Mouse (Mus musculus): Measurements from ENCODE around the gene Arsk. TPM values are rescaled to one million over a fixed set of nuclear protein-coding genes. Genes with fewer than 3 reads are reported as not detected.

Gene Arsk
- polyA plus RNA-seq, 1 experiment from 2014 or later, result 4.4 TPM

GRCm38 (mm10) chr13:76017974-76018843, 80.3 kb downstream of the Arsk start, which contains the start of gene Rfesd:
Gene Rfesd, minus strand, starts transcription at chr13:76018719.
- H3K4me3 ChIP-seq, result peak within 1 kb of the TSS; percentile 79
- H3K36me3 ChIP-seq, result no peaks in the 10 kb centered on the region
- peak within 1 kb of the TSS; percentile 58 for H3K4me2 ChIP-seq (replicated peaks)
- H3K9ac ChIP-seq (replicated peaks), result peak within 1 kb of the TSS; percentile 90
- peaks cover 6% of the 10 kb centered on the region; the same call in 1 of the 2 replicates for H3K4me1 ChIP-seq
- no peaks in the 10 kb centered on the region for H3K9me3 ChIP-seq
- ATAC-seq (replicated peaks), result peak; percentile 100
- H3K27ac ChIP-seq (replicated peaks), result peak within 1 kb of the TSS; percentile 94
- WGBS, result under 1% methylated on average over 50 of the region's 50 CpGs
- H3K27me3 ChIP-seq, result no peaks in the 10 kb centered on the region

- Histone ChIP-seq H3K4me3 (peak overlapping the region; percentile 79), H3K27ac (replicated peaks) (peak overlapping the region; percentile 94; the same call in 1 of the 2 replicates), H3K4me2 (replicated peaks) (peak overlapping the region; percentile 58), H3K4me1 (peaks cover 6% of the 10 kb centered on the region; the same call in 1 of the 2 replicates), H3K36me3 (no peaks in the 10 kb centered on the region), H3K27me3 (no peaks in the 10 kb centered on the region), H3K9ac (replicated peaks) (peak overlapping the region; percentile 90; the same call in 1 of the 2 replicates), H3K9me3 (no peaks in the 10 kb centered on the region)
- whole genome bisulfite sequencing, result 75% methylated on average over 4 of the region's 4 CpGs
- ATAC-seq (replicated peaks), result no peak
Measured at GRCm38 (mm10) chr13:76017465-76017864, 81.0 kb downstream of the Arsk start.

GRCm38 (mm10) chr13:76014511-76014910, 83.9 kb downstream of the Arsk start:
- H3K4me1 ChIP-seq, result peaks cover 6% of the 10 kb centered on the region; the same call in 1 of the 2 replicates
- no peaks in the 10 kb centered on the region for H3K27me3 ChIP-seq
- no peaks in the 10 kb centered on the region for H3K36me3 ChIP-seq
- 81% methylated on average over 2 of the region's 2 CpGs for WGBS
- no peak overlapping the region for H3K9ac ChIP-seq (replicated peaks)
- no peaks in the 10 kb centered on the region for H3K9me3 ChIP-seq
- H3K27ac ChIP-seq (replicated peaks), result no peak overlapping the region
- no peak for ATAC-seq (replicated peaks)
- H3K4me3 ChIP-seq, result no peak overlapping the region
- no peak overlapping the region for H3K4me2 ChIP-seq (replicated peaks)

Other genes with a start within 250 kb of the Arsk start
- 38.1 and 38.7 TPM in 2 replicates for gene Rhobtb3, start 154.7 kb downstream of the Arsk start, polyA plus RNA-seq (2015; fragmentation: Nextera tagmentation; extraction: Ambion mirVana)
- gene Spata9, start 131.5 kb downstream of the Arsk start, polyA plus RNA-seq (2015; fragmentation: Nextera tagmentation; extraction: Ambion mirVana), result 2.0 and 2.6 TPM in 2 replicates
- 21.4 and 22.1 TPM in 2 replicates for gene Rfesd, start 79.9 kb downstream of the Arsk start, polyA plus RNA-seq (2015; fragmentation: Nextera tagmentation; extraction: Ambion mirVana)
- gene Gpr150, start 41.7 kb downstream of the Arsk start, polyA plus RNA-seq (2015; fragmentation: Nextera tagmentation; extraction: Ambion mirVana), result 1.3 and 1.4 TPM in 2 replicates
- 10.8 TPM in 2 replicates for gene Ttc37, start 74 bp upstream of the Arsk start, polyA plus RNA-seq (2015; fragmentation: Nextera tagmentation; extraction: Ambion mirVana)
- gene Fam81b, start 206.4 kb upstream of the Arsk start, polyA plus RNA-seq (2015; fragmentation: Nextera tagmentation; extraction: Ambion mirVana), result 0.65 and 0.95 TPM in 2 replicates

Data from forebrain, embryonic 15.5 days (tissue).